Mouse (Mus musculus): ENCODE data around the gene Crip2.

- TF ChIP-seq CTCF (IDR thresholded peaks at IDR 0.05; ENCODE audit: low read depth) (no peak), EP300 (optimal IDR thresholded peaks at IDR 0.05) (no peak)
These were observed 9.3 kb downstream of the Crip2 start for GRCm38 (mm10) chr12:113149341-113149740.
